Mouse (Mus musculus) lung, postnatal 0 days (tissue): ENCODE results near the gene Stxbp6. TPM values are rescaled to one million over a fixed set of nuclear protein-coding genes. Genes with fewer than 3 reads are reported as not detected.

ENCODE experiments used
- ATAC-seq: fragments of 200-750 bp; cut with Nextera tagmentation; 2 replicates; pipeline ENCODE4 v1.8.0; 2017; ENCODE audit warnings: moderate library complexity
- DNase-seq: peaks from one replicate; pipeline ENCODE4 v3.0.0-alpha.2; 2016; ENCODE audit warnings: low spot score
- H3K27ac ChIP-seq: fragments of 300-500 bp; sonication (generic); 2 replicates; pipeline ENCODE4 v1.5.1; 2014; ENCODE audit warnings: antibody characterized with exemption, mild to moderate bottlenecking, low read length, mixed read lengths
- H3K27me3 ChIP-seq: fragments of 300-500 bp; sonication (generic); replicated peaks from 2 replicates; pipeline ENCODE4 v1.6.1; 2014; ENCODE audit warnings: low read length, mixed read lengths; ENCODE audit not compliant: insufficient read depth
- H3K36me3 ChIP-seq: fragments of 300-500 bp; sonication (generic); 2 replicates; pipeline ENCODE4 v1.6.1; 2014; ENCODE audit warnings: low read length, mixed read lengths; ENCODE audit not compliant: insufficient read depth
- H3K4me1 ChIP-seq: fragments of 300-500 bp; sonication (generic); 2 replicates; pipeline ENCODE4 v1.6.1; 2014; ENCODE audit warnings: antibody characterized with exemption, low read depth, low read length, mixed read lengths; ENCODE audit not compliant: insufficient read depth
- H3K4me2 ChIP-seq: fragments of 300-500 bp; sonication (generic); replicated peaks from 2 replicates; pipeline ENCODE4 v1.6.1; 2014; ENCODE audit warnings: low read depth, mild to moderate bottlenecking, low read length, moderate library complexity, mixed read lengths
- H3K4me3 ChIP-seq: fragments of 300-500 bp; sonication (generic); 2 replicates; pipeline ENCODE4 v1.5.1; 2014; ENCODE audit warnings: low read depth, low read length
- H3K9ac ChIP-seq: fragments of 300-500 bp; sonication (generic); replicated peaks from 2 replicates; pipeline ENCODE4 v1.6.1; 2014; ENCODE audit warnings: low read depth, mild to moderate bottlenecking
- H3K9me3 ChIP-seq: fragments of 300-500 bp; sonication (generic); 2 replicates; pipeline ENCODE4 v1.6.1; 2016; ENCODE audit warnings: low read length, mixed read lengths
- CTCF ChIP-seq: IDR thresholded peaks from 2 replicates; pipeline ENCODE4 v1.5.1; 2016; ENCODE audit warnings: antibody characterized with exemption, mild to moderate bottlenecking
- EP300 ChIP-seq: IDR thresholded peaks from 2 replicates; pipeline ENCODE4 v1.6.1; 2016; ENCODE audit warnings: antibody characterized with exemption, mild to moderate bottlenecking, control low read depth
- WGBS: fragments of 180-500 bp; shearing (Covaris S2); extraction: QIAGEN DNeasy Blood & Tissue Kit; methylation state at CpG from one replicate; pipeline ENCODE4 v1.1.7; 2014; 5-methylcytosine and 5-hydroxymethylcytosine counted together
- polyA plus RNA-seq: library from polyadenylated mRNA; unstranded; fragments of >200 nt; fragmentation: Nextera tagmentation; extraction: Ambion mirVana; gene quantifications from 2 replicates; pipeline ENCODE4 v1.2.1, GENCODE M21; 2015

Stxbp6 gene
- polyA plus RNA-seq, 1 experiment from 2014 or later, result 22.1 TPM

GRCm38 (mm10) chr12:44992847-44993246, 81.7 kb downstream of the Stxbp6 start:
- 60% methylated on average over 4 of the region's 4 CpGs for WGBS
- Histone ChIP-seq H3K4me2 (no peak overlapping the region), H3K36me3 (no peaks in the 10 kb centered on the region), H3K9ac (no peak overlapping the region), H3K4me1 (no peaks in the 10 kb centered on the region), H3K27me3 (no peaks in the 10 kb centered on the region), H3K27ac (no peak overlapping the region), H3K9me3 (no peaks in the 10 kb centered on the region), H3K4me3 (no peak overlapping the region)
- TF ChIP-seq EP300 (no peak), CTCF (no peak)
- peak; percentile 20 for DNase-seq
- peak; percentile 33; the same call in 1 of the 2 replicates for ATAC-seq

- Histone ChIP-seq H3K9me3 (no peaks in the 10 kb centered on the region), H3K9ac (no peak overlapping the region), H3K4me2 (no peak overlapping the region), H3K4me1 (no peaks in the 10 kb centered on the region), H3K27me3 (no peaks in the 10 kb centered on the region), H3K36me3 (no peaks in the 10 kb centered on the region), H3K27ac (no peak overlapping the region), H3K4me3 (no peak overlapping the region)
- DNase-seq (no peak), ATAC-seq (no peak)
- WGBS, result 66% methylated on average over 9 of the region's 9 CpGs
- no peak for TF ChIP-seq CTCF
- TF ChIP-seq EP300, result no peak
These were observed 84.1 kb downstream of the Stxbp6 start for GRCm38 (mm10) chr12:44990379-44990778.

- Histone ChIP-seq H3K9ac (no peak overlapping the region), H3K4me1 (no peaks in the 10 kb centered on the region), H3K36me3 (no peaks in the 10 kb centered on the region), H3K27ac (no peak overlapping the region), H3K27me3 (no peaks in the 10 kb centered on the region), H3K4me3 (no peak overlapping the region), H3K4me2 (no peak overlapping the region), H3K9me3 (no peaks in the 10 kb centered on the region)
- no peak for DNase-seq
- ATAC-seq, result no peak
- no peak for TF ChIP-seq EP300
- TF ChIP-seq CTCF, result no peak
- 82% methylated on average over 4 of the region's 4 CpGs for WGBS
These were observed 85.5 kb downstream of the Stxbp6 start for GRCm38 (mm10) chr12:44989011-44989410.

- no peak overlapping the region for H3K27ac ChIP-seq
- H3K4me2 ChIP-seq, result no peak overlapping the region
- H3K4me3 ChIP-seq, result no peak overlapping the region
- TF ChIP-seq CTCF (no peak), EP300 (no peak; the same call in 1 of the 2 replicates)
- no peaks in the 10 kb centered on the region for H3K36me3 ChIP-seq
- H3K27me3 ChIP-seq, result no peaks in the 10 kb centered on the region
- no peaks in the 10 kb centered on the region for H3K4me1 ChIP-seq
- 34% methylated on average over 1 of the region's 1 CpGs for WGBS
- no peak overlapping the region for H3K9ac ChIP-seq
- ATAC-seq, result peak; percentile 67
- H3K9me3 ChIP-seq, result no peaks in the 10 kb centered on the region
- DNase-seq, result peak; percentile 42
These were observed 86.7 kb downstream of the Stxbp6 start for GRCm38 (mm10) chr12:44987762-44988161.

- H3K27ac ChIP-seq, result no peak overlapping the region
- H3K4me3 ChIP-seq, result no peak overlapping the region
- no peaks in the 10 kb centered on the region for H3K4me1 ChIP-seq
- H3K4me2 ChIP-seq, result no peak overlapping the region
- TF ChIP-seq CTCF, result no peak
- H3K27me3 ChIP-seq, result no peaks in the 10 kb centered on the region
- no peak for ATAC-seq
- DNase-seq, result no peak
- 51% methylated on average over 5 of the region's 5 CpGs for WGBS
- H3K9ac ChIP-seq, result no peak overlapping the region
- H3K9me3 ChIP-seq, result no peaks in the 10 kb centered on the region
- H3K36me3 ChIP-seq, result no peaks in the 10 kb centered on the region
These were observed 95.1 kb downstream of the Stxbp6 start for GRCm38 (mm10) chr12:44979316-44979848.

- Histone ChIP-seq H3K9me3 (no peaks in the 10 kb centered on the region), H3K4me3 (no peak overlapping the region), H3K4me2 (no peak overlapping the region), H3K36me3 (no peaks in the 10 kb centered on the region), H3K4me1 (no peaks in the 10 kb centered on the region), H3K27me3 (no peaks in the 10 kb centered on the region), H3K9ac (no peak overlapping the region), H3K27ac (no peak overlapping the region)
- ATAC-seq (no peak), DNase-seq (peak; percentile 21)
- TF ChIP-seq CTCF (no peak), EP300 (no peak)
- 66% methylated on average over 3 of the region's 3 CpGs for WGBS
These were observed 99.2 kb downstream of the Stxbp6 start for GRCm38 (mm10) chr12:44975266-44975665.

- TF ChIP-seq CTCF, result no peak
- no peak for TF ChIP-seq EP300
- DNase-seq, result peak; percentile 24
These were observed 103.0 kb downstream of the Stxbp6 start for GRCm38 (mm10) chr12:44971477-44971876.

More at GRCm38 (mm10) chr12:44971477-44971876, 103.0 kb downstream of the Stxbp6 start:
- Histone ChIP-seq H3K27me3 (no peaks in the 10 kb centered on the region), H3K9me3 (no peaks in the 10 kb centered on the region), H3K9ac (no peak overlapping the region), H3K27ac (no peak overlapping the region), H3K36me3 (no peaks in the 10 kb centered on the region), H3K4me3 (no peak overlapping the region), H3K4me1 (no peaks in the 10 kb centered on the region), H3K4me2 (no peak overlapping the region)
- WGBS, result 46% methylated on average over 2 of the region's 2 CpGs
- no peak for ATAC-seq
